Mouse (Mus musculus): ENCODE data around the gene Idh3g. TPM values are rescaled to one million over a fixed set of nuclear protein-coding genes. Genes with fewer than 3 reads are reported as not detected.

Idh3g gene
- total and polyA plus RNA-seq, 2 experiments: 81.1 to 161 TPM

- no peak for DNase-seq (ENCODE audit: extremely low read depth, low read depth, low spot score)
- H3K4me3 ChIP-seq (ENCODE audit: insufficient read depth, low read depth, low read length): no peak overlapping the region
- no peaks in the 10 kb centered on the region; the same call in 1 of the 2 replicates for H3K4me1 ChIP-seq (ENCODE audit: control insufficient read depth, insufficient read depth, low read length)
- no peak overlapping the region for H3K9ac ChIP-seq (ENCODE audit: low read depth, low read length)
- H3K79me2 ChIP-seq (ENCODE audit: control insufficient read depth, insufficient read depth, low read length): no peaks in the 10 kb centered on the region
- WGBS: 81% methylated on average over 9 of the region's 9 CpGs
- no peaks in the 10 kb centered on the region for H3K27me3 ChIP-seq (ENCODE audit: control insufficient read depth, insufficient read depth, low read length)
- no peak overlapping the region for H3K27ac ChIP-seq (replicated peaks; ENCODE audit: insufficient read depth, low read depth, low read length)
- no peaks in the 10 kb centered on the region for H3K36me3 ChIP-seq (ENCODE audit: control insufficient read depth, insufficient read depth, low read length)
- TF ChIP-seq CTCF (IDR thresholded peaks at IDR 0.05; ENCODE audit: low read depth, low read length) (peak; percentile 31; the same call in 1 of the 2 replicates), POLR2A (IDR thresholded peaks at IDR 0.05; ENCODE audit: extremely low read depth, insufficient read depth, low read length) (no peak)
These were observed 19.4 kb downstream of the Idh3g start for GRCm38 (mm10) chrX:73767267-73767666.

GRCm38 (mm10) chrX:73765311-73765710 is 21.4 kb downstream of the Idh3g start:
- Histone ChIP-seq H3K36me3 (ENCODE audit: control insufficient read depth, insufficient read depth, low read length) (no peaks in the 10 kb centered on the region), H3K4me3 (ENCODE audit: insufficient read depth, low read depth, low read length) (no peak overlapping the region), H3K27ac (replicated peaks; ENCODE audit: insufficient read depth, low read depth, low read length) (no peak overlapping the region; the same call in 1 of the 2 replicates), H3K9ac (ENCODE audit: low read depth, low read length) (no peak overlapping the region), H3K79me2 (ENCODE audit: control insufficient read depth, insufficient read depth, low read length) (no peaks in the 10 kb centered on the region), H3K27me3 (ENCODE audit: control insufficient read depth, insufficient read depth, low read length) (no peaks in the 10 kb centered on the region), H3K4me1 (ENCODE audit: control insufficient read depth, insufficient read depth, low read length) (no peaks in the 10 kb centered on the region; the same call in 1 of the 2 replicates)
- peak; percentile 45 for DNase-seq (ENCODE audit: extremely low read depth, low read depth, low spot score)
- TF ChIP-seq POLR2A (IDR thresholded peaks at IDR 0.05; ENCODE audit: extremely low read depth, insufficient read depth, low read length): no peak
- no peak for TF ChIP-seq CTCF (IDR thresholded peaks at IDR 0.05; ENCODE audit: low read depth, low read length)
- whole genome bisulfite sequencing: 54% methylated on average over 1 of the region's 1 CpGs

- Histone ChIP-seq H3K4me1 (ENCODE audit: control insufficient read depth, insufficient read depth, low read length) (no peaks in the 10 kb centered on the region), H3K27me3 (ENCODE audit: control insufficient read depth, insufficient read depth, low read length) (no peaks in the 10 kb centered on the region; the same call in 1 of the 2 replicates), H3K27ac (replicated peaks; ENCODE audit: insufficient read depth, low read depth, low read length) (no peak overlapping the region), H3K9ac (ENCODE audit: low read depth, low read length) (no peak overlapping the region), H3K4me3 (ENCODE audit: insufficient read depth, low read depth, low read length) (no peak overlapping the region), H3K36me3 (ENCODE audit: control insufficient read depth, insufficient read depth, low read length) (no peaks in the 10 kb centered on the region), H3K79me2 (ENCODE audit: control insufficient read depth, insufficient read depth, low read length) (no peaks in the 10 kb centered on the region)
- 86% methylated on average over 13 of the region's 13 CpGs for WGBS
- TF ChIP-seq POLR2A (IDR thresholded peaks at IDR 0.05; ENCODE audit: extremely low read depth, insufficient read depth, low read length) (no peak), CTCF (IDR thresholded peaks at IDR 0.05; ENCODE audit: low read depth, low read length) (no peak)
- DNase-seq (ENCODE audit: extremely low read depth, low read depth, low spot score): no peak
These were observed 27.9 kb downstream of the Idh3g start for GRCm38 (mm10) chrX:73758611-73759290.

GRCm38 (mm10) chrX:73756334-73757140 is 30.2 kb downstream of the Idh3g start, which contains the start of gene Plxnb3:
Gene Plxnb3 (plus strand): TSS chrX:73757090.
- 81% methylated on average over 5 of the region's 5 CpGs for WGBS
- H3K4me3 ChIP-seq (ENCODE audit: insufficient read depth, low read depth, low read length): no peak within 1 kb of the TSS
- no peaks in the 10 kb centered on the region for H3K79me2 ChIP-seq (ENCODE audit: control insufficient read depth, insufficient read depth, low read length)
- no peak within 1 kb of the TSS for H3K9ac ChIP-seq (ENCODE audit: low read depth, low read length)
- H3K4me1 ChIP-seq (ENCODE audit: control insufficient read depth, insufficient read depth, low read length): no peaks in the 10 kb centered on the region
- no peaks in the 10 kb centered on the region for H3K36me3 ChIP-seq (ENCODE audit: control insufficient read depth, insufficient read depth, low read length)
- no peaks in the 10 kb centered on the region; the same call in 1 of the 2 replicates for H3K27me3 ChIP-seq (ENCODE audit: control insufficient read depth, insufficient read depth, low read length)
- TF ChIP-seq CTCF (IDR thresholded peaks at IDR 0.05; ENCODE audit: low read depth, low read length) (no peak), POLR2A (IDR thresholded peaks at IDR 0.05; ENCODE audit: extremely low read depth, insufficient read depth, low read length) (no peak)
- no peak within 1 kb of the TSS for H3K27ac ChIP-seq (replicated peaks; ENCODE audit: insufficient read depth, low read depth, low read length)
- DNase-seq (ENCODE audit: extremely low read depth, low read depth, low spot score): no peak

- H3K36me3 ChIP-seq (ENCODE audit: control insufficient read depth, insufficient read depth, low read length): no peaks in the 10 kb centered on the region
- 90% methylated on average over 1 of the region's 1 CpGs for WGBS
- no peaks in the 10 kb centered on the region for H3K27me3 ChIP-seq (ENCODE audit: control insufficient read depth, insufficient read depth, low read length)
- no peak for TF ChIP-seq POLR2A (IDR thresholded peaks at IDR 0.05; ENCODE audit: extremely low read depth, insufficient read depth, low read length)
- TF ChIP-seq CTCF (IDR thresholded peaks at IDR 0.05; ENCODE audit: low read depth, low read length): no peak
- H3K79me2 ChIP-seq (ENCODE audit: control insufficient read depth, insufficient read depth, low read length): no peaks in the 10 kb centered on the region
- no peak overlapping the region for H3K4me3 ChIP-seq (ENCODE audit: insufficient read depth, low read depth, low read length)
- no peak for DNase-seq (ENCODE audit: extremely low read depth, low read depth, low spot score)
- H3K4me1 ChIP-seq (ENCODE audit: control insufficient read depth, insufficient read depth, low read length): no peaks in the 10 kb centered on the region
- no peak overlapping the region for H3K9ac ChIP-seq (ENCODE audit: low read depth, low read length)
- no peak overlapping the region for H3K27ac ChIP-seq (replicated peaks; ENCODE audit: insufficient read depth, low read depth, low read length)
These were observed 37.7 kb downstream of the Idh3g start for GRCm38 (mm10) chrX:73748977-73749376.
